Mouse (Mus musculus) frontal cortex, postnatal 14 days (tissue): ENCODE results near the gene Zbtb26.

Experiments
- DNase-seq, 2 experiments: peaks; one replicate each; pipeline ENCODE4 v3.0.0; 2022; ENCODE audit warnings: low spot score in 2 of 2

The Zbtb26 gene

GRCm38 (mm10) chr2:37442611-37443591, at the start of gene Zbtb26, which contains the start of the genes Zbtb6 and Rabgap1:
Gene Zbtb26, minus strand, starts transcription at chr2:37443135.
Gene Zbtb6, minus strand, starts transcription at chr2:37443171.
Gene Rabgap1, plus strand, starts transcription at chr2:37443279.
- peak; percentile 93 to 97 for DNase-seq

- DNase-seq: no peak
These were observed 46.0 kb upstream of the Zbtb26 start for GRCm38 (mm10) chr2:37488956-37489355.

GRCm38 (mm10) chr2:37486408-37486807, 43.5 kb upstream of the Zbtb26 start:
- no peak for DNase-seq

GRCm38 (mm10) chr2:37485370-37485769, 42.4 kb upstream of the Zbtb26 start:
- DNase-seq: no peak

- DNase-seq: no peak
These were observed 41.2 kb upstream of the Zbtb26 start for GRCm38 (mm10) chr2:37484165-37484564.

- DNase-seq: no peak
These were observed 37.1 kb upstream of the Zbtb26 start for GRCm38 (mm10) chr2:37480039-37480438.

GRCm38 (mm10) chr2:37479559-37479958, 36.6 kb upstream of the Zbtb26 start:
- DNase-seq: no peak

- no peak for DNase-seq
These were observed 23.3 kb upstream of the Zbtb26 start for GRCm38 (mm10) chr2:37466266-37466665.

GRCm38 (mm10) chr2:37460707-37461106, 17.8 kb upstream of the Zbtb26 start:
- DNase-seq: no peak

GRCm38 (mm10) chr2:37452376-37452760, 9.4 kb upstream of the Zbtb26 start:
- no peak for DNase-seq

- DNase-seq: peak; percentile 83 to 89
These were observed 8.9 kb upstream of the Zbtb26 start for GRCm38 (mm10) chr2:37451667-37452375.

GRCm38 (mm10) chr2:37431609-37432008, 11.3 kb downstream of the Zbtb26 start:
- DNase-seq: no peak

GRCm38 (mm10) chr2:37430593-37431464, 12.1 kb downstream of the Zbtb26 start:
- DNase-seq: peak; percentile 73 to 75

- DNase-seq: no peak
These were observed 19.3 kb downstream of the Zbtb26 start for GRCm38 (mm10) chr2:37423671-37424070.

GRCm38 (mm10) chr2:37422306-37423304, 20.3 kb downstream of the Zbtb26 start, which contains the start of gene Rc3h2:
Gene Rc3h2, minus strand, starts transcription at chr2:37422903.
- peak; percentile 93 to 96 for DNase-seq

GRCm38 (mm10) chr2:37421903-37422302, 21.0 kb downstream of the Zbtb26 start:
- no peak for DNase-seq

GRCm38 (mm10) chr2:37395539-37395938, 47.4 kb downstream of the Zbtb26 start:
- DNase-seq: no peak

GRCm38 (mm10) chr2:37382921-37383320, 60.0 kb downstream of the Zbtb26 start:
- no peak for DNase-seq
